Mouse (Mus musculus) kidney, embryonic 15.5 days (tissue): ENCODE results near the gene Mbnl1. TPM values are rescaled to one million over a fixed set of nuclear protein-coding genes. Genes with fewer than 3 reads are reported as not detected.

Experiments
- ATAC-seq: fragments of 200-750 bp; cut with Nextera tagmentation; replicated peaks from 2 replicates; pipeline ENCODE4 v1.8.0; 2017; ENCODE audit warnings: moderate TSS enrichment; ENCODE audit not compliant: low FRiP score
- H3K27ac ChIP-seq: fragments of 300-500 bp; sonication (generic); 2 replicates; pipeline ENCODE4 v1.5.1; 2015; ENCODE audit warnings: mild to moderate bottlenecking, inconsistent platforms
- H3K27me3 ChIP-seq: fragments of 300-500 bp; sonication (generic); 2 replicates; pipeline ENCODE4 v1.6.1; 2015; ENCODE audit warnings: inconsistent platforms
- H3K36me3 ChIP-seq: fragments of 300-500 bp; sonication (generic); 2 replicates; pipeline ENCODE4 v1.6.1; 2015; ENCODE audit warnings: inconsistent platforms
- H3K4me1 ChIP-seq: fragments of 300-500 bp; sonication (generic); 2 replicates; pipeline ENCODE4 v1.6.1; 2015; ENCODE audit warnings: inconsistent platforms
- H3K4me2 ChIP-seq: fragments of 300-500 bp; sonication (generic); 2 replicates; pipeline ENCODE4 v1.6.1; 2015; ENCODE audit warnings: moderate library complexity, mild to moderate bottlenecking, inconsistent platforms
- H3K4me3 ChIP-seq: fragments of 300-500 bp; sonication (generic); replicated peaks from 2 replicates; pipeline ENCODE4 v1.5.1; 2015; ENCODE audit warnings: mild to moderate bottlenecking, inconsistent platforms
- H3K9ac ChIP-seq: fragments of 300-500 bp; sonication (generic); 2 replicates; pipeline ENCODE4 v1.6.1; 2015; ENCODE audit warnings: mild to moderate bottlenecking, inconsistent platforms
- H3K9me3 ChIP-seq: fragments of 300-500 bp; sonication (generic); replicated peaks from 2 replicates; pipeline ENCODE4 v1.6.1; 2016; ENCODE audit warnings: inconsistent platforms
- WGBS: fragments of 180-500 bp; shearing (Covaris S2); methylation state at CpG from one replicate; pipeline ENCODE4 v1.1.7; 2015; ENCODE audit warnings: mixed read lengths; 5-methylcytosine and 5-hydroxymethylcytosine counted together
- polyA plus RNA-seq: library from polyadenylated mRNA; unstranded; fragments of >200 nt; fragmentation: Nextera tagmentation; extraction: Ambion mirVana; gene quantifications from 2 replicates; pipeline ENCODE4 v1.2.1, GENCODE M21; 2015

The Mbnl1 gene
- polyA plus RNA-seq, 1 experiment from 2014 or later: 89.4 TPM

- no peak overlapping the region for H3K4me3 ChIP-seq
- no peak overlapping the region for H3K27ac ChIP-seq
- H3K27me3 ChIP-seq: no peaks in the 10 kb centered on the region
- H3K9ac ChIP-seq: no peak overlapping the region
- no peaks in the 10 kb centered on the region for H3K9me3 ChIP-seq
- no peaks in the 10 kb centered on the region for H3K36me3 ChIP-seq
- H3K4me1 ChIP-seq: peaks cover 18% of the 10 kb centered on the region
- 60% methylated on average over 5 of the region's 5 CpGs for WGBS
- H3K4me2 ChIP-seq: no peak overlapping the region
- no peak for ATAC-seq
Measured at GRCm38 (mm10) chr3:60580699-60581098, 108.1 kb downstream of the Mbnl1 start.

- Histone ChIP-seq H3K27ac (no peak overlapping the region), H3K27me3 (no peaks in the 10 kb centered on the region), H3K36me3 (no peaks in the 10 kb centered on the region), H3K9ac (no peak overlapping the region), H3K9me3 (no peaks in the 10 kb centered on the region), H3K4me3 (no peak overlapping the region), H3K4me1 (peaks cover 12% of the 10 kb centered on the region), H3K4me2 (no peak overlapping the region)
- WGBS: 48% methylated on average over 3 of the region's 3 CpGs
- no peak for ATAC-seq
Measured at GRCm38 (mm10) chr3:60582154-60582553, 109.5 kb downstream of the Mbnl1 start.

GRCm38 (mm10) chr3:60582620-60583019 is 110.0 kb downstream of the Mbnl1 start:
- no peak overlapping the region for H3K4me2 ChIP-seq
- 71% methylated on average over 1 of the region's 1 CpGs for WGBS
- no peak overlapping the region for H3K4me3 ChIP-seq

GRCm38 (mm10) chr3:60584704-60585103 is 112.1 kb downstream of the Mbnl1 start:
- 95% methylated on average over 3 of the region's 3 CpGs for WGBS
- Histone ChIP-seq H3K9me3 (no peaks in the 10 kb centered on the region), H3K4me3 (no peak overlapping the region)

More at GRCm38 (mm10) chr3:60582620-60583019, 110.0 kb downstream of the Mbnl1 start:
- Histone ChIP-seq H3K36me3 (no peaks in the 10 kb centered on the region), H3K9ac (no peak overlapping the region), H3K4me1 (peaks cover 14% of the 10 kb centered on the region), H3K9me3 (no peaks in the 10 kb centered on the region), H3K27me3 (no peaks in the 10 kb centered on the region), H3K27ac (no peak overlapping the region)
- 0 out of 2 replicates have a peak, but pooled peaks have one; percentile 22 for ATAC-seq

GRCm38 (mm10) chr3:60586046-60586445 is 113.4 kb downstream of the Mbnl1 start:
- H3K4me1 ChIP-seq: peaks cover 14% of the 10 kb centered on the region
- 90% methylated on average over 3 of the region's 3 CpGs for WGBS
- H3K27me3 ChIP-seq: no peaks in the 10 kb centered on the region
- no peak for ATAC-seq
- H3K27ac ChIP-seq: no peak overlapping the region
- no peak overlapping the region for H3K4me3 ChIP-seq
- H3K9ac ChIP-seq: no peak overlapping the region
- no peaks in the 10 kb centered on the region for H3K36me3 ChIP-seq
- no peak overlapping the region for H3K4me2 ChIP-seq
- no peaks in the 10 kb centered on the region for H3K9me3 ChIP-seq

More at GRCm38 (mm10) chr3:60584704-60585103, 112.1 kb downstream of the Mbnl1 start:
- no peak overlapping the region for H3K4me2 ChIP-seq
- no peak overlapping the region for H3K27ac ChIP-seq
- no peak overlapping the region for H3K9ac ChIP-seq
- H3K4me1 ChIP-seq: peaks cover 21% of the 10 kb centered on the region
- H3K27me3 ChIP-seq: no peaks in the 10 kb centered on the region
- H3K36me3 ChIP-seq: no peaks in the 10 kb centered on the region
- no peak for ATAC-seq

- H3K9ac ChIP-seq: no peak overlapping the region
- H3K9me3 ChIP-seq: no peaks in the 10 kb centered on the region
- H3K27ac ChIP-seq: no peak overlapping the region
- ATAC-seq: no peak
- H3K4me3 ChIP-seq: no peak overlapping the region
- H3K4me2 ChIP-seq: no peak overlapping the region
- no peaks in the 10 kb centered on the region for H3K36me3 ChIP-seq
- peaks cover 14% of the 10 kb centered on the region for H3K4me1 ChIP-seq
- H3K27me3 ChIP-seq: no peaks in the 10 kb centered on the region
- WGBS: 39% methylated on average over 4 of the region's 4 CpGs
Measured at GRCm38 (mm10) chr3:60587149-60587548, 114.5 kb downstream of the Mbnl1 start.

- Histone ChIP-seq H3K4me3 (no peak overlapping the region), H3K9ac (no peak overlapping the region), H3K36me3 (no peaks in the 10 kb centered on the region), H3K4me2 (no peak overlapping the region), H3K27ac (no peak overlapping the region), H3K9me3 (no peaks in the 10 kb centered on the region), H3K27me3 (no peaks in the 10 kb centered on the region), H3K4me1 (peaks cover 11% of the 10 kb centered on the region)
- ATAC-seq: peak; percentile 67; the same call in 1 of the 2 replicates
- WGBS: 38% methylated on average over 3 of the region's 3 CpGs
Measured at GRCm38 (mm10) chr3:60589361-60589760, 116.7 kb downstream of the Mbnl1 start.

GRCm38 (mm10) chr3:60595606-60596005 is 123.0 kb downstream of the Mbnl1 start:
- ATAC-seq: no peak
- H3K4me3 ChIP-seq: no peak overlapping the region
- no peak overlapping the region for H3K27ac ChIP-seq
- H3K4me1 ChIP-seq: no peaks in the 10 kb centered on the region
- no peaks in the 10 kb centered on the region for H3K36me3 ChIP-seq
- 85% methylated on average over 10 of the region's 10 CpGs for WGBS
- H3K9me3 ChIP-seq: no peaks in the 10 kb centered on the region
- no peaks in the 10 kb centered on the region for H3K27me3 ChIP-seq
- H3K9ac ChIP-seq: no peak overlapping the region
- H3K4me2 ChIP-seq: no peak overlapping the region

- H3K27me3 ChIP-seq: no peaks in the 10 kb centered on the region
- 27% methylated on average over 4 of the region's 4 CpGs for WGBS
- no peak overlapping the region for H3K4me3 ChIP-seq
- no peaks in the 10 kb centered on the region for H3K9me3 ChIP-seq
- H3K36me3 ChIP-seq: no peaks in the 10 kb centered on the region
- no peak overlapping the region for H3K4me2 ChIP-seq
- H3K9ac ChIP-seq: no peak overlapping the region
- H3K4me1 ChIP-seq: no peaks in the 10 kb centered on the region
- ATAC-seq: 0 out of 2 replicates have a peak, but pooled peaks have one; percentile 46
- H3K27ac ChIP-seq: no peak overlapping the region
Measured at GRCm38 (mm10) chr3:60596985-60597384, 124.4 kb downstream of the Mbnl1 start.

- Histone ChIP-seq H3K4me2 (no peak overlapping the region), H3K4me1 (0 out of 2 replicates have a peak, but pooled peaks cover 2% of the 10 kb centered on the region), H3K36me3 (peaks cover 11% of the 10 kb centered on the region; the same call in 1 of the 2 replicates), H3K27me3 (no peaks in the 10 kb centered on the region), H3K27ac (no peak overlapping the region), H3K9me3 (no peaks in the 10 kb centered on the region), H3K9ac (no peak overlapping the region), H3K4me3 (no peak overlapping the region)
- ATAC-seq: peak; percentile 66
- WGBS: 27% methylated on average over 4 of the region's 4 CpGs
Measured at GRCm38 (mm10) chr3:60601686-60602085, 129.1 kb downstream of the Mbnl1 start.

- no peak overlapping the region for H3K4me2 ChIP-seq
- no peaks in the 10 kb centered on the region for H3K27me3 ChIP-seq
- H3K4me3 ChIP-seq: no peak overlapping the region
- no peak overlapping the region for H3K27ac ChIP-seq
- H3K4me1 ChIP-seq: 0 out of 2 replicates have a peak, but pooled peaks cover 2% of the 10 kb centered on the region
- no peak overlapping the region for H3K9ac ChIP-seq
- 0 out of 2 replicates have a peak, but pooled peaks have one; percentile 46 for ATAC-seq
- WGBS: 87% methylated on average over 4 of the region's 4 CpGs
- peaks cover 11% of the 10 kb centered on the region; the same call in 1 of the 2 replicates for H3K36me3 ChIP-seq
- no peaks in the 10 kb centered on the region for H3K9me3 ChIP-seq
Measured at GRCm38 (mm10) chr3:60602923-60603549, 130.4 kb downstream of the Mbnl1 start.

- H3K4me2 ChIP-seq: no peak overlapping the region
- no peak overlapping the region for H3K4me3 ChIP-seq
- no peak overlapping the region for H3K9ac ChIP-seq
- no peaks in the 10 kb centered on the region for H3K9me3 ChIP-seq
- 93% methylated on average over 4 of the region's 4 CpGs for WGBS
- peaks cover 11% of the 10 kb centered on the region; the same call in 1 of the 2 replicates for H3K36me3 ChIP-seq
- ATAC-seq: no peak
- H3K4me1 ChIP-seq: 0 out of 2 replicates have a peak, but pooled peaks cover 2% of the 10 kb centered on the region
- H3K27ac ChIP-seq: no peak overlapping the region
- H3K27me3 ChIP-seq: no peaks in the 10 kb centered on the region
Measured at GRCm38 (mm10) chr3:60603637-60604036, 131.0 kb downstream of the Mbnl1 start.
